Mouse (Mus musculus): ENCODE data around the gene Raf1. TPM values are rescaled to one million over a fixed set of nuclear protein-coding genes. Genes with fewer than 3 reads are reported as not detected.
A peak's percentile ranks its signal among the peaks of the same experiment; 100 is the strongest.
"Not testable (repeated sequence)": the region's sequence is repeated elsewhere in the genome, so short reads cannot be mapped to it uniquely, and the experiment has no call there.

Gene Raf1
- total RNA-seq, 2 experiments from 2014 or later: 101 to 109 TPM

- intact Hi-C loops (cut with DNase I): no loop called here
- no peak for DNase-seq (ENCODE audit: low spot score in 2 of 2)
These were observed 8.6 kb upstream of the Raf1 start for GRCm38 (mm10) chr6:115684851-115685646.

- DNase-seq (ENCODE audit: low spot score in 2 of 2): no peak
- intact Hi-C loops (cut with DNase I): no loop called here
These were observed 7.8 kb upstream of the Raf1 start for GRCm38 (mm10) chr6:115684271-115684670.

- no peak for DNase-seq (ENCODE audit: low spot score in 2 of 2)
- intact Hi-C loops (cut with DNase I): no loop called here
These were observed 4.6 kb upstream of the Raf1 start for GRCm38 (mm10) chr6:115681066-115681465.

GRCm38 (mm10) chr6:115678012-115678411 lies 1.6 kb upstream of the Raf1 start:
- intact Hi-C loops (cut with DNase I): no loop called here
- no peak for DNase-seq (ENCODE audit: low spot score in 2 of 2)

GRCm38 (mm10) chr6:115677441-115677840 lies 1.0 kb upstream of the Raf1 start:
- intact Hi-C loops (cut with DNase I): no loop called here
- no peak for DNase-seq (ENCODE audit: low spot score in 2 of 2)

- intact Hi-C loops (cut with DNase I): no loop called here
- DNase-seq (ENCODE audit: low spot score in 2 of 2): peak; percentile 56 to 62
These were observed 713 bp downstream of the Raf1 start for GRCm38 (mm10) chr6:115675508-115676336.

- DNase-seq (ENCODE audit: low spot score in 2 of 2): peak in 1 of 2 experiments; percentile 25
- intact Hi-C loops (cut with DNase I): no loop called here
These were observed 1.3 kb downstream of the Raf1 start for GRCm38 (mm10) chr6:115675166-115675507.

GRCm38 (mm10) chr6:115674316-115674715 lies 2.1 kb downstream of the Raf1 start:
- DNase-seq (ENCODE audit: low spot score in 2 of 2): no peak
- intact Hi-C loops (cut with DNase I): no loop called here

- DNase-seq (ENCODE audit: low spot score in 2 of 2): no peak
- intact Hi-C loops (cut with DNase I): no loop called here
These were observed 3.7 kb downstream of the Raf1 start for GRCm38 (mm10) chr6:115672700-115673099.

GRCm38 (mm10) chr6:115666641-115667040 lies 9.8 kb downstream of the Raf1 start:
- intact Hi-C loops (cut with DNase I): no loop called here
- no peak for DNase-seq (ENCODE audit: low spot score in 2 of 2)

GRCm38 (mm10) chr6:115664268-115664667 lies 12.2 kb downstream of the Raf1 start:
- DNase-seq (ENCODE audit: low spot score in 2 of 2): no peak
- intact Hi-C loops (cut with DNase I): no loop called here

GRCm38 (mm10) chr6:115658802-115659201 lies 17.6 kb downstream of the Raf1 start:
- intact Hi-C loops (cut with DNase I): no loop called here
- no peak for DNase-seq (ENCODE audit: low spot score in 2 of 2)

GRCm38 (mm10) chr6:115653939-115654338 lies 22.5 kb downstream of the Raf1 start:
- DNase-seq (ENCODE audit: low spot score in 2 of 2): no peak

GRCm38 (mm10) chr6:115651719-115652118 lies 24.7 kb downstream of the Raf1 start:
- intact Hi-C loops (cut with DNase I): no loop called here
- no peak for DNase-seq (ENCODE audit: low spot score in 2 of 2)

More at GRCm38 (mm10) chr6:115653939-115654338, 22.5 kb downstream of the Raf1 start:
- intact Hi-C loops (cut with DNase I): no loop called here

- intact Hi-C loops (cut with DNase I): no loop called here
- no peak for DNase-seq (ENCODE audit: low spot score in 2 of 2)
These were observed 25.7 kb downstream of the Raf1 start for GRCm38 (mm10) chr6:115650476-115651427.

- intact Hi-C loops (cut with DNase I): no loop called here
- no peak for DNase-seq (ENCODE audit: low spot score in 2 of 2)
These were observed 26.6 kb downstream of the Raf1 start for GRCm38 (mm10) chr6:115649792-115650365.

- intact Hi-C loops (cut with DNase I): no loop called here
- no peak for DNase-seq (ENCODE audit: low spot score in 2 of 2)
These were observed 33.1 kb downstream of the Raf1 start for GRCm38 (mm10) chr6:115643315-115643714.

- intact Hi-C loops (cut with DNase I): loop anchor here (10.0 kb wide), 1 partner anchor 97 kb away; no protein-coding TSS in a partner anchor
- DNase-seq (ENCODE audit: low spot score in 2 of 2): not testable (repeated sequence)
These were observed 38.2 kb downstream of the Raf1 start for GRCm38 (mm10) chr6:115638188-115638587.

- intact Hi-C loops (cut with DNase I): loop anchor here (10.0 kb wide), 1 partner anchor 101 kb away; no protein-coding TSS in a partner anchor
- no peak for DNase-seq (ENCODE audit: low spot score in 2 of 2)
These were observed 42.4 kb downstream of the Raf1 start for GRCm38 (mm10) chr6:115634015-115634414.

Data from left cerebral cortex, postnatal 14 days (tissue).